In the genomic region with DNA sequence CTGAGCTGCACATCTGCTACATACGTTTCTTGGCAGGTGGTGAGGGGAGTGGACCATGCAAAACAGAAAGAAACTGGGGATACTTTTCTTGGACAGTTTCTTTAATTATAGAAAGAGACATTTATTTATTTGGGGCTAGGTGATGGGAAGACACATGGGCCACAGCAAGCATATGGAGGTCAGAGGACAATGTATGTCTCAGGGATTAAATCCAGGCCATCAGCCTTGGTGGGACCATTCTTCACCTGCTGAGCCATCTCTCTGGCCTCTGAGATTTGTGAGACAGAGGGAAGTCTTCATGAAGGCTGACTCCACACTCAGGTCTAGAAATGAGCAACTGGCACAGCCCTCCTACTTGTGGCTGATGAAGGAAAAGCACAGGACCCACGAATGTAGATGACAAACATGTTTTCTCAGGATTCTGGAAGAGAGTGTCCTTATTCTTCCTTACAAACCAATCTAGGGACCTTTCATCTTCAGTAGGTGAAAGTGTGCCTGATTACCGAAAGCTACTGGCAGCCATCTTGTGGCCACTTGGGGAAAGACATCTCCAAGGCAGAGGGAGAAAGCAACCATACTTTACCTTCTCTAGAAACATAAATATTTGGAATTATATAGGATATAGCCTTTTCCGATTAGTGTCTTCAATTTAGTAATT, we compare ENCODE assay signal across 8 mouse cellular contexts. TPM values are rescaled to one million over a fixed set of nuclear protein-coding genes. Genes with fewer than 3 reads are reported as not detected.
DNase-seq lines count a peak whose midpoint lies in the region; ATAC-seq and TF ChIP-seq lines count a peak whose summit lies in the region.
"Had no signal": no experiment of that assay in that cellular context is flagged by ENCODE, and none has a peak within 500 bp of the region (broad histone marks: within the 10 kb centered on the region; RNA-seq: fewer than 3 reads in every experiment).

No protein-coding gene starts in this region.

- in situ Hi-C loops in Patski (cut with MboI; ENCODE audit: low pct_unique_long_range_greater_than_20kb), result loop anchor here (5.0 kb wide), 1 partner anchor 92 kb away; no protein-coding TSS in a partner anchor

- CTCF ChIA-PET in Patski (lab: Charles Lee), result interaction anchor here (2.1 kb wide), 1 partner anchor 32 kb away, joined by 4 read pairs; no protein-coding TSS in a partner anchor

- 36% methylated on average over 4 of the region's 4 CpGs for WGBS in midbrain, embryonic 10.5 days
- 30% methylated on average over 4 of the region's 4 CpGs for WGBS in midbrain, embryonic 13.5 days
- 30% methylated on average over 4 of the region's 4 CpGs for WGBS in limb, embryonic 11.5 days

- H3K36me3 ChIP-seq in midbrain, embryonic 10.5 days, result no peaks in the 10 kb centered on the region
- H3K36me3 ChIP-seq in midbrain, embryonic 13.5 days, result no peaks in the 10 kb centered on the region
- H3K36me3 ChIP-seq in limb, embryonic 11.5 days (ENCODE audit: control insufficient read depth, insufficient read depth, low read length), result no peaks in the 10 kb centered on the region
- H3K36me3 ChIP-seq: heart, embryonic 13.5 days had no signal

- peak; percentile 25 for DNase-seq in midbrain, embryonic 10.5 days (ENCODE audit: low spot score)
- DNase-seq in Patski (ENCODE audit: low read depth, low spot score), result no peak
- peak; percentile 1 for DNase-seq in cerebellum, adult 9-11 months
- peak; percentile 32 to 56 for DNase-seq in heart, postnatal 36 days
- peak; percentile 63 for DNase-seq in limb, embryonic 11.5 days (ENCODE audit: low spot score)
- peak; percentile 27 for DNase-seq in retina, postnatal 7 days (ENCODE audit: low read depth, low spot score)

- no peak overlapping the region for H3K4me3 ChIP-seq in midbrain, embryonic 10.5 days
- no peak overlapping the region for H3K4me3 ChIP-seq in midbrain, embryonic 13.5 days (replicated peaks)
- H3K4me3 ChIP-seq in limb, embryonic 11.5 days (ENCODE audit: low read depth, low read length), result no peak overlapping the region
- H3K4me3 ChIP-seq: heart, embryonic 13.5 days had no signal

- POLR2A ChIA-PET in Patski (lab: Charles Lee), result no interaction called here

- no peaks in the 10 kb centered on the region for H3K9me3 ChIP-seq in midbrain, embryonic 10.5 days (replicated peaks)
- no peaks in the 10 kb centered on the region for H3K9me3 ChIP-seq in midbrain, embryonic 13.5 days
- H3K9me3 ChIP-seq in limb, embryonic 11.5 days (ENCODE audit: control insufficient read depth, low read length), result no peaks in the 10 kb centered on the region
- H3K9me3 ChIP-seq: heart, embryonic 13.5 days had no signal

- intact Hi-C loops in heart, postnatal 36 days (cut with DNase I), result loop anchor here (1.0 to 10.0 kb wide), 4 partner anchors 92 to 1825 kb away; no protein-coding TSS in a partner anchor

- ATAC-seq in midbrain, embryonic 13.5 days, result no peak
- no peak for ATAC-seq in Patski
- no peak for ATAC-seq in limb, embryonic 11.5 days (ENCODE audit: insufficient number of reproducible peaks, low FRiP score, low TSS enrichment, low read depth)

- no peaks in the 10 kb centered on the region for H3K27me3 ChIP-seq in midbrain, embryonic 10.5 days (ENCODE audit: low read depth, poor library complexity, severe bottlenecking)
- H3K27me3 ChIP-seq in midbrain, embryonic 13.5 days, result no peaks in the 10 kb centered on the region
- peaks cover 2% of the 10 kb centered on the region for H3K27me3 ChIP-seq in Patski
- no peaks in the 10 kb centered on the region for H3K27me3 ChIP-seq in limb, embryonic 11.5 days (ENCODE audit: control insufficient read depth, insufficient read depth, low read length)

- H3K4me1 ChIP-seq in midbrain, embryonic 10.5 days, result no peaks in the 10 kb centered on the region
- no peaks in the 10 kb centered on the region for H3K4me1 ChIP-seq in midbrain, embryonic 13.5 days (replicated peaks)
- H3K4me1 ChIP-seq in limb, embryonic 11.5 days (ENCODE audit: control insufficient read depth, insufficient read depth, low read length), result no peaks in the 10 kb centered on the region
- H3K4me1 ChIP-seq: heart, embryonic 13.5 days had no signal

- H3K9ac ChIP-seq in midbrain, embryonic 13.5 days (replicated peaks), result no peak overlapping the region
- H3K9ac ChIP-seq in limb, embryonic 11.5 days (ENCODE audit: low read length), result no peak overlapping the region
- H3K9ac ChIP-seq: heart, embryonic 13.5 days had no signal

- H3K27ac ChIP-seq in midbrain, embryonic 10.5 days (replicated peaks), result no peak overlapping the region
- H3K27ac ChIP-seq in midbrain, embryonic 13.5 days, result no peak overlapping the region
- no peak overlapping the region for H3K27ac ChIP-seq in limb, embryonic 11.5 days (replicated peaks; ENCODE audit: low read depth, low read length)
- H3K27ac ChIP-seq: heart, embryonic 13.5 days had no signal

- peak; percentile 73 for TF ChIP-seq CTCF in Patski (IDR thresholded peaks at IDR 0.05)

- no peak overlapping the region for H3K4me2 ChIP-seq in midbrain, embryonic 13.5 days (replicated peaks)
- H3K4me2 ChIP-seq in limb, embryonic 11.5 days (ENCODE audit: low read depth, severe bottlenecking), result no peak overlapping the region
- H3K4me2 ChIP-seq: heart, embryonic 13.5 days had no signal

RNA-seq across cellular contexts. Expression of gene Nnmt, which starts 45.3 kb away (rescaled TPM):
- polyA plus RNA-seq in midbrain, embryonic 10.5 days (2016; fragmentation: Nextera tagmentation; extraction: Ambion mirVana), result 0.65 and 1.1 TPM in 2 replicates
- 0.32 and 0.40 TPM in 2 replicates for polyA plus RNA-seq in midbrain, embryonic 13.5 days (2015; fragmentation: Nextera tagmentation; extraction: Ambion mirVana)
- 28.4 TPM for polyA plus RNA-seq in Patski (2021)
- total RNA-seq in heart, postnatal 36 days (2021), result 1 to 10 TPM; 4.2 to 4.6 TPM
- polyA plus RNA-seq in limb, embryonic 11.5 days (2014; fragmentation: Nextera tagmentation; extraction: Ambion mirVana), result 0.52 and 0.62 TPM in 2 replicates

Comparison
In these comparisons a context has a peak if more than half of its experiments do, and no peak if none do; other contexts are left out.
1. RNA of gene Nnmt, which starts 45.3 kb away (polyA plus RNA-seq): 28.4 TPM in Patski (single experiment); 0.65 to 1.1 TPM in midbrain, embryonic 10.5 days, 0.52 to 0.62 TPM in limb, embryonic 11.5 days and 0.32 to 0.40 TPM in midbrain, embryonic 13.5 days; every median in the first group is over 10 times any median in the second.